Mouse (Mus musculus) frontal cortex, postnatal 10 days (tissue): ENCODE data around the gene Astn1.

Source experiments
- DNase-seq, 2 experiments: peaks; one replicate each; pipeline ENCODE4 v3.0.0; 2022; ENCODE audit warnings: low spot score in 2 of 2, mixed read lengths in 1 of 2

Astn1 gene

GRCm38 (mm10) chr1:158739132-158739919, 377.3 kb downstream of the Astn1 start:
- DNase-seq = no peak

DNA sequence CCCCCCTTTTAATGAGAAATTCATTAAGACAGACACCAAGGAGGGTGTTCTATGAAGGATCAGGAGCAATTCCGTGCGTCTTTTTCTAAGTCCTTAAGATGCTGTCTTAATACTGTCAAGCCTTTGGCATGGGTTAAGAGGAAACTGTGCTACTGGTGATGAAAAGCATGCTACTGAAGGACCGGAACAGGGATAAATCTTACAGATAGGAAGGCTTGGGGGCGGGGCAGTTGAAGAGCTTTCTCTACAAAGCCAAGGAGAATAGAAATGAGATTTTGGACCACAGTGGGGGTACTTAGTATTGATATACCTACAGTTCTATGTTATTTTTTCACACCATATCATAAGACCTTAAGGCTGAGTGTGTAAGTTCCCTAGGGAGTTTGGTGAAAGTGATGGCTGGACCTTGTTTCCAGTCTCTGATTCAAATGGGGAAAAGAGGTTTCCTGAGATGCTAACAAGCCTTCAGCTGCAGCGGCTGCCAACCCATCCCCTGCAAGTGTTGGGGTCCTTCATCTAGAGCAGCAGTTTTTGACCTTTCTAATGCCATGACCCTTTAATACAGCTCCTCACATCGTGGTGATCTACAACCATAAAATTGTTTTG, 378.2 kb downstream of the Astn1 start:
- DNase-seq = no peak

DNA sequence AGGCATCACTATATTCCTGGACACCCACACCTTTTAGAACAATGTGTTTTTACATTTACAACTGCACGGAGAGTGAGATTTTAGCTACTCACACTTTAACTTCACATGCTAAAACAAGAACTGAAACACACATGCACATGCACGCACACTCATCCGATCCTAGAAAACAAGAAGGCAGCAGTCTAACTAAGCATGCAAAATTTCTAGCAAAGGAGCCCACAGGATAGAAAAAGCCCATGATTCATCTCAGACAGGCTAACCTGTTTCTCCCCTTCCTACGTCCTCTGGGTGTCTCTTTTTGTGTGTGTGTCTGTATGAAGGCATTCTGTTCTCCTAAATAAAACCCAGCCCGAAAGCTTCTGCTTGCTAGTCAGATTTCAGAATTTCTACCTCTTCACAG, 378.9 kb downstream of the Astn1 start:
- DNase-seq = no peak
